Mouse (Mus musculus): ENCODE results near the gene Chchd4. TPM values are rescaled to one million over a fixed set of nuclear protein-coding genes. Genes with fewer than 3 reads are reported as not detected.

Gene Chchd4
- total and polyA plus RNA-seq, 3 experiments: 8.7 to 17.0 (median 15.3) TPM

DNA sequence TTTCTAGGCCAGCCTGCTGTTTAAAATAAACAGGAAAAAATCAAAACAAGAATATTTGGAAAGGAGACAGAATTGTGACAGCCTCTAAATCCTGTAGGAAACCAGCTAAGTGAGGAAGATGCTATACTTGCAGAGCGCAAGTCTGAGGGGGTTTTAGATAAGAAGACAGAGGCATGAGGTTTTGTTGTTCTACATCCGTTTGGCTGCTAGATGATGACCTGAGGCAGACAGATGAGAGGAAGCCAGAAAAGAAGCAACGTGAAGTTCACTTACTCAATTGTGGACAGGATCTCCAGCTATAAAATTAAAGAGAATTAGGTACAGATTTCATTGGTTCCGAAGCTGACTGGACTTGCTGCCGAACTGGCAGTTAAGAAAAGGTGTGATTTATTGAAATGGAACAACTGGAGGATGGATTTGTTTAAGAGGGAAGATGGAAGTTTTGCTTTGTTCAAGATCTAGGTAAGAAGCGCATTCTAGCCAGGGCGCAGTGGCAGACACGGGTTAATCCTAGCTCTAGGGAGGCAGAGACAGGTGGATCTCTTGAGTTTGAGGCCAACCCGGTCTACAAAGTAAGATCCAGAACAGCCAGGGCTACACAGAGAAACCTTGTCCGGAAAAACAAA is 41.5 kb upstream of the Chchd4 start:
- peaks cover 4% of the 10 kb centered on the region for H3K4me1 ChIP-seq (ENCODE audit: control insufficient read depth, insufficient read depth, low read length)
- no peaks in the 10 kb centered on the region for H3K27me3 ChIP-seq (ENCODE audit: control insufficient read depth, insufficient read depth, low read length)
- H3K79me2 ChIP-seq (replicated peaks; ENCODE audit: control insufficient read depth, insufficient read depth, low read length): 0 out of 2 replicates have a peak, but pooled peaks cover 2% of the 10 kb centered on the region
- TF ChIP-seq CTCF (IDR thresholded peaks at IDR 0.05) (no peak), POLR2A (IDR thresholded peaks at IDR 0.05; ENCODE audit: insufficient read depth, low read depth, low read length) (no peak), EP300 (IDR thresholded peaks at IDR 0.05; ENCODE audit: insufficient read depth, low read depth, low read length) (no peak)
- no peak for DNase-seq
- intact Hi-C loops (cut with DNase I): loop anchor here (1.0 to 5.0 kb wide), 2 partner anchors 42 to 577 kb away; partner anchors contain the start of genes Chchd4, Nr2c2 and Tmem43
- H3K36me3 ChIP-seq (ENCODE audit: control insufficient read depth, insufficient read depth, low read length): peaks cover 2% of the 10 kb centered on the region; the same call in 1 of the 2 replicates
- peak overlapping the region; percentile 97 for H3K4me3 ChIP-seq
- peak overlapping the region; percentile 75 for H3K27ac ChIP-seq
- peak overlapping the region; percentile 88 for H3K9ac ChIP-seq (ENCODE audit: low read depth, low read length)
- 23% methylated on average over 10 of the region's 10 CpGs for WGBS

- peaks cover 2% of the 10 kb centered on the region; the same call in 1 of the 2 replicates for H3K36me3 ChIP-seq (ENCODE audit: control insufficient read depth, insufficient read depth, low read length)
- no peak overlapping the region for H3K27ac ChIP-seq
- intact Hi-C loops (cut with DNase I): no loop called here
- peaks cover 4% of the 10 kb centered on the region for H3K4me1 ChIP-seq (ENCODE audit: control insufficient read depth, insufficient read depth, low read length)
- 0 out of 2 replicates have a peak, but pooled peaks cover 2% of the 10 kb centered on the region for H3K79me2 ChIP-seq (replicated peaks; ENCODE audit: control insufficient read depth, insufficient read depth, low read length)
- H3K9ac ChIP-seq (ENCODE audit: low read depth, low read length): no peak overlapping the region
- DNase-seq: no peak
- no peaks in the 10 kb centered on the region for H3K27me3 ChIP-seq (ENCODE audit: control insufficient read depth, insufficient read depth, low read length)
- H3K4me3 ChIP-seq: no peak overlapping the region
- TF ChIP-seq CTCF (IDR thresholded peaks at IDR 0.05): no peak
- no peak for TF ChIP-seq EP300 (IDR thresholded peaks at IDR 0.05; ENCODE audit: insufficient read depth, low read depth, low read length)
- no peak for TF ChIP-seq POLR2A (IDR thresholded peaks at IDR 0.05; ENCODE audit: insufficient read depth, low read depth, low read length)
These were observed 40.8 kb upstream of the Chchd4 start for GRCm38 (mm10) chr6:91514135-91514534.

- H3K4me1 ChIP-seq (ENCODE audit: control insufficient read depth, insufficient read depth, low read length): 0 out of 2 replicates have a peak, but pooled peaks cover 2% of the 10 kb centered on the region
- no peak for DNase-seq
- H3K9ac ChIP-seq (ENCODE audit: low read depth, low read length): no peak overlapping the region
- H3K27me3 ChIP-seq (ENCODE audit: control insufficient read depth, insufficient read depth, low read length): no peaks in the 10 kb centered on the region
- no peak overlapping the region for H3K4me3 ChIP-seq
- intact Hi-C loops (cut with DNase I): no loop called here
- no peak overlapping the region for H3K27ac ChIP-seq
- no peaks in the 10 kb centered on the region for H3K36me3 ChIP-seq (ENCODE audit: control insufficient read depth, insufficient read depth, low read length)
- WGBS: 63% methylated on average over 10 of the region's 10 CpGs
- TF ChIP-seq POLR2A (IDR thresholded peaks at IDR 0.05; ENCODE audit: insufficient read depth, low read depth, low read length) (no peak), CTCF (IDR thresholded peaks at IDR 0.05) (no peak), EP300 (IDR thresholded peaks at IDR 0.05; ENCODE audit: insufficient read depth, low read depth, low read length) (no peak)
- no peaks in the 10 kb centered on the region for H3K79me2 ChIP-seq (replicated peaks; ENCODE audit: control insufficient read depth, insufficient read depth, low read length)
These were observed 36.9 kb upstream of the Chchd4 start for GRCm38 (mm10) chr6:91510211-91510610.

DNA sequence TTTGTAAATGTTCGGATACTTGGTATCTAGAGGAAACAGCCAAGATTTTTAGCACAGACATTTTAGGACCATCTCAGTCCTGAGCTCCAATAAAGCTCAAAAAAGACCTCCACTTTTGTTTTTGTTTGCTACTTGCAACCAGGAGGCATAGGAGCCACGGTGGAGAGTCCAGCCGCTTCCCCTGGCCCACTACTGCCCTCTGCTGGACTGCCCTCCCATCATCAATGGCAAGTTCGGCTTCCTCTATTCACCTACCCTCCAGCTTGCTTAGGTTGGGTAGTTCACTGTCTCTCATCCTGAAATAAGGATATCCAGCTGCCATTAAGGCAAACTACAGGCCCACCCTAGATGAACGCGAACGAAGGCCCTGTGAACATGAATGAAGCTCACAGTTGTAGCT is 36.0 kb upstream of the Chchd4 start:
- Histone ChIP-seq H3K4me3 (no peak overlapping the region), H3K36me3 (ENCODE audit: control insufficient read depth, insufficient read depth, low read length) (no peaks in the 10 kb centered on the region), H3K27ac (no peak overlapping the region), H3K79me2 (replicated peaks; ENCODE audit: control insufficient read depth, insufficient read depth, low read length) (no peaks in the 10 kb centered on the region), H3K9ac (ENCODE audit: low read depth, low read length) (no peak overlapping the region), H3K4me1 (ENCODE audit: control insufficient read depth, insufficient read depth, low read length) (no peaks in the 10 kb centered on the region), H3K27me3 (ENCODE audit: control insufficient read depth, insufficient read depth, low read length) (no peaks in the 10 kb centered on the region)
- WGBS: 40% methylated on average over 7 of the region's 7 CpGs
- intact Hi-C loops (cut with DNase I): loop anchor here (5.0 kb wide), 1 partner anchor 222 kb away; no protein-coding TSS in a partner anchor
- peak; percentile 70 to 84 for DNase-seq
- TF ChIP-seq EP300 (IDR thresholded peaks at IDR 0.05; ENCODE audit: insufficient read depth, low read depth, low read length) (peak; percentile 52; the same call in 1 of the 2 replicates), CTCF (IDR thresholded peaks at IDR 0.05) (peak; percentile 97), POLR2A (IDR thresholded peaks at IDR 0.05; ENCODE audit: insufficient read depth, low read depth, low read length) (no peak)

GRCm38 (mm10) chr6:91508041-91508440 is 34.7 kb upstream of the Chchd4 start:
- Histone ChIP-seq H3K79me2 (replicated peaks; ENCODE audit: control insufficient read depth, insufficient read depth, low read length) (no peaks in the 10 kb centered on the region), H3K4me3 (no peak overlapping the region), H3K36me3 (ENCODE audit: control insufficient read depth, insufficient read depth, low read length) (no peaks in the 10 kb centered on the region), H3K27me3 (ENCODE audit: control insufficient read depth, insufficient read depth, low read length) (no peaks in the 10 kb centered on the region), H3K27ac (no peak overlapping the region), H3K9ac (ENCODE audit: low read depth, low read length) (no peak overlapping the region), H3K4me1 (ENCODE audit: control insufficient read depth, insufficient read depth, low read length) (no peaks in the 10 kb centered on the region)
- 80% methylated on average over 3 of the region's 3 CpGs for WGBS
- intact Hi-C loops (cut with DNase I): loop anchor here (5.0 kb wide), 1 partner anchor 221 kb away; no protein-coding TSS in a partner anchor
- no peak for TF ChIP-seq EP300 (IDR thresholded peaks at IDR 0.05; ENCODE audit: insufficient read depth, low read depth, low read length)
- TF ChIP-seq CTCF (IDR thresholded peaks at IDR 0.05): no peak
- no peak for TF ChIP-seq POLR2A (IDR thresholded peaks at IDR 0.05; ENCODE audit: insufficient read depth, low read depth, low read length)
- DNase-seq: no peak

DNA sequence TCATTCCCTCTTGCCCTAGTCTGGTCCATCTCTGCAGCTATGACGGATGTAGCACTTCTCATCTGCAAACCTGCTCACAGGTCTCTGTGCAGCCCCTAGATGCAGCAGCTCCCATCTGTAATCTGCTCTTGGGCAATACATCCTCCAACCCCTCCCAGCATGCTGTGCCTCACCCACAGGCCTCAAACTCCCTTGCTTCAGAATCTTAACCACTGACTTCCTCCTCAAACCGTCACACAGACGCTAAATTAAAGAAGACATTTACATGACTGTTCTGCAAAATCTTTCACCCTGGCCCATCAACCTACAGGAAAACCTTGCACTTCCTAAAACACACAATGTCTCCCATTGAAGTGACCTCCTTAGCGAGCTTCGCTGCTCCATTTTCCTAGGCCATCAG is 32.7 kb upstream of the Chchd4 start:
- Histone ChIP-seq H3K27me3 (ENCODE audit: control insufficient read depth, insufficient read depth, low read length) (no peaks in the 10 kb centered on the region), H3K4me1 (ENCODE audit: control insufficient read depth, insufficient read depth, low read length) (no peaks in the 10 kb centered on the region), H3K27ac (no peak overlapping the region), H3K4me3 (no peak overlapping the region), H3K36me3 (ENCODE audit: control insufficient read depth, insufficient read depth, low read length) (no peaks in the 10 kb centered on the region), H3K79me2 (replicated peaks; ENCODE audit: control insufficient read depth, insufficient read depth, low read length) (no peaks in the 10 kb centered on the region), H3K9ac (ENCODE audit: low read depth, low read length) (no peak overlapping the region)
- TF ChIP-seq CTCF (IDR thresholded peaks at IDR 0.05) (no peak), EP300 (IDR thresholded peaks at IDR 0.05; ENCODE audit: insufficient read depth, low read depth, low read length) (no peak), POLR2A (IDR thresholded peaks at IDR 0.05; ENCODE audit: insufficient read depth, low read depth, low read length) (no peak)
- DNase-seq: no peak
- intact Hi-C loops (cut with DNase I): loop anchor here (5.0 kb wide), 1 partner anchor 219 kb away; no protein-coding TSS in a partner anchor
- WGBS: 93% methylated on average over 5 of the region's 5 CpGs
